Mouse (Mus musculus) heart, embryonic 10.5 days (tissue): ENCODE results near the gene Grtp1. TPM values are rescaled to one million over a fixed set of nuclear protein-coding genes. Genes with fewer than 3 reads are reported as not detected.
A peak's percentile ranks its signal among the peaks of the same experiment; 100 is the strongest.

Experiments
- DNase-seq: peaks from one replicate; pipeline ENCODE4 v3.0.0-alpha.2; 2017; ENCODE audit warnings: low spot score
- H3K27ac ChIP-seq: fragments of 300-500 bp; sonication (generic); 2 replicates; pipeline ENCODE4 v1.5.1; 2016; ENCODE audit warnings: mild to moderate bottlenecking
- H3K27me3 ChIP-seq: fragments of 300-500 bp; sonication (generic); 2 replicates; pipeline ENCODE4 v1.6.1; 2016; ENCODE audit warnings: mild to moderate bottlenecking; ENCODE audit not compliant: poor library complexity, insufficient read depth, severe bottlenecking
- H3K36me3 ChIP-seq: fragments of 300-500 bp; sonication (generic); 2 replicates; pipeline ENCODE4 v1.6.1; 2016; ENCODE audit warnings: mild to moderate bottlenecking, moderate library complexity
- H3K4me1 ChIP-seq: fragments of 300-500 bp; sonication (generic); 2 replicates; pipeline ENCODE4 v1.6.1; 2016; ENCODE audit warnings: mild to moderate bottlenecking
- H3K4me3 ChIP-seq: fragments of 300-500 bp; sonication (generic); 2 replicates; pipeline ENCODE4 v1.5.1; 2016; ENCODE audit warnings: mild to moderate bottlenecking, moderate library complexity
- H3K9me3 ChIP-seq: fragments of 300-500 bp; sonication (generic); 2 replicates; pipeline ENCODE4 v1.6.1; 2016; ENCODE audit warnings: mild to moderate bottlenecking, moderate library complexity
- WGBS: fragments of 180-500 bp; shearing (Covaris S2); methylation state at CpG from one replicate; pipeline ENCODE4 v1.1.7; 2016; 5-methylcytosine and 5-hydroxymethylcytosine counted together
- polyA plus RNA-seq: library from polyadenylated mRNA; unstranded; fragments of >200 nt; fragmentation: Nextera tagmentation; extraction: Ambion mirVana; gene quantifications from 2 replicates; pipeline ENCODE4 v1.2.1, GENCODE M21; 2016

The Grtp1 gene
- polyA plus RNA-seq, 1 experiment from 2014 or later = 30.5 TPM

DNA sequence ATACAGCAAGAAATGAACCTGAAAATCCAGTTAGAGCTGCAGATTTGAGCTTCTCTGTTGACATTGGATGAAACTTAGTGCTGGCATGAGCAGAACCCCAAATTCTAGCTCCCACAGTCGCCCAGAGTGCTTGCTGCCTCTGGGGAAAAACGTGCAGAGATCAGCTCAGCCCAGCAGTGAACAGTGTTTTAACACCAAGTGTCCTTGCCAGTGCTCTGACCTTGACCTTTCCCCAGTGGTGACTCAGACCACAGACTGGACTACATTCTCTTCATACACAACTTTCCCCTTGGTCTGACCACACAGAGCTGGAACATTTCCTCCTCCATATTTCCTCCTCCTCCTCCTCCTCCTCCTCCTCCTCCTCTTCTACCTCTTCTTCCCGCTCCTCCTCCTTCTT is 1.6 kb upstream of the Grtp1 start:
- peaks cover 65% of the 10 kb centered on the region for H3K4me1 ChIP-seq
- H3K27me3 ChIP-seq = peaks cover 41% of the 10 kb centered on the region
- peaks cover 10% of the 10 kb centered on the region; the same call in 1 of the 2 replicates for H3K36me3 ChIP-seq
- WGBS = 41% methylated on average over 3 of the region's 3 CpGs
- peak overlapping the region; percentile 74 for H3K27ac ChIP-seq
- no peaks in the 10 kb centered on the region for H3K9me3 ChIP-seq
- peak overlapping the region; percentile 96 for H3K4me3 ChIP-seq
- DNase-seq = no peak

DNA sequence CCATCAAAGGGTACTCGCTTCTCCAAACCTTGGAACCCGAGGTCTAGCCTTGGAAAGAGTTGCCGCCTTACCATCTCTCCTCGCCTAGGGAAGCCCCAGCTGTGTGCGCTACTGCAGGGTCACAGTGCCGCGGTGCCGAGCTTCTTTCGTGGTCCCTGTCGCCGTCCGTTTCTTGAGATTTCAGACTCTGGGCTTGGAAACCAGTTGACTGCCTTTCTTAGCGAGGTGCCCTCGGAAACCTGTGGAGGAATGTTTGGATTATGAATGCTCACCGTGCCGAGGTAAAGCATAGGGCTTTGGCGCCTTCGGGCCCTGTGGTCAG is 554 bp upstream of the Grtp1 start:
- peaks cover 44% of the 10 kb centered on the region for H3K27me3 ChIP-seq
- no peaks in the 10 kb centered on the region for H3K9me3 ChIP-seq
- H3K36me3 ChIP-seq = peaks cover 12% of the 10 kb centered on the region; the same call in 1 of the 2 replicates
- DNase-seq = no peak
- H3K4me1 ChIP-seq = peaks cover 64% of the 10 kb centered on the region
- peak overlapping the region; percentile 89 for H3K27ac ChIP-seq
- peak overlapping the region; percentile 96 for H3K4me3 ChIP-seq
- WGBS = 3% methylated on average over 18 of the region's 18 CpGs

DNA sequence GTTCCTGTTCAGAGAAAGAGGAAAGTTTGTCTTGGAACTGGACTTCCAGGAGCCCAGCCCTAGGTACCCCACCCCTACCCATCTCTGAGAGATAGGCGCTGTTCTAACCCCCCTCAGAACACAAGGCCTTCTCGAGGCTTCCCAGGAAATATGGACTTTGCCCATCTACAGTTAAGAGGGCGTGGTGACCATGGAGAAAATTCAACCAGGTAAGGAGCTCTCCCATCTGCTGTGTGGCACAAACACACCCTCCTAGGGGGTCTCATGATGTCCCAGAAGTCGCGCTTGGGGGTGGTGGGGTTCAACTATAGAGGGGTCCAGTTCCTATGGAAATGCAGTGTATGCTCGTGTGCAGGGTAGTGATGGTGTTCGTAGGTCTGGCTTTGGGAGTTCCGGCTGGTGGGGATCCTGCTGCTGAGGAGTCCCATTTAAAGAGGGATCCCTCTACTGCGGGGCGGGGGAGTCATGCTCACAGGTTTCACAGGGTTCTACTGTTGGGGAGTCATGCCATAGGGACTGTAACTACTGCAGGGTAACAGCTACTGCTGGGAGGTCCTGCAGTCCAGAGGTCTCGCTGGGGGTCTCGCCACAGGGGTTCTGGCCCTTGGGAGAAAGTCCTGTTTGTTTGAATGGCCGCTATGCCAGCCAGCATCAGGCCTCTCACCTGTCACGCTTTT is 897 bp downstream of the Grtp1 start:
- Histone ChIP-seq H3K27ac (peak overlapping the region; percentile 89; the same call in 1 of the 2 replicates), H3K4me1 (peaks cover 53% of the 10 kb centered on the region), H3K27me3 (peaks cover 48% of the 10 kb centered on the region), H3K36me3 (peaks cover 17% of the 10 kb centered on the region; the same call in 1 of the 2 replicates), H3K4me3 (peak overlapping the region; percentile 96), H3K9me3 (no peaks in the 10 kb centered on the region)
- 27% methylated on average over 14 of the region's 14 CpGs for WGBS
- no peak for DNase-seq

DNA sequence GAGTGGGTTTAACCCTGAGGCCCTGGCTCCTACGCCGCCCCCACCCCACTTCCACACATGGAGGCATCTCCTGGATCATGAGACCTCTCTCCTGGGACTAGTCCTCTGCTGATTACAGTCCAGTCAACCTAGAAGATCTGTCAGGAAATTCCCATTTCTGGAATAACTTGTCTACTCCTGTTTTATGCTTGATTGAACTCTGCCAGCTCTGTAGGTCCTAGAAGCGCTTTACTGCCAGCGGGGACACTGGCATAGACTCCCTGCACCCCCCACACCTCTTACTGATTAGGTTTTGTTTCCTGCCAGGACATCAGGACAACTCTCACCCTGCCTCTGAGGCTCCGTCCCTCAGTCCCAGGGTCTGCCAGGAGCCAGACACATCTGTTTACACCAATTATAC is 2.9 kb downstream of the Grtp1 start:
- no peaks in the 10 kb centered on the region for H3K9me3 ChIP-seq
- H3K36me3 ChIP-seq = peaks cover 13% of the 10 kb centered on the region; the same call in 1 of the 2 replicates
- peaks cover 40% of the 10 kb centered on the region for H3K27me3 ChIP-seq
- no peak overlapping the region for H3K27ac ChIP-seq
- H3K4me3 ChIP-seq = no peak overlapping the region
- WGBS = 91% methylated on average over 5 of the region's 5 CpGs
- no peak for DNase-seq
- peaks cover 40% of the 10 kb centered on the region for H3K4me1 ChIP-seq

DNA sequence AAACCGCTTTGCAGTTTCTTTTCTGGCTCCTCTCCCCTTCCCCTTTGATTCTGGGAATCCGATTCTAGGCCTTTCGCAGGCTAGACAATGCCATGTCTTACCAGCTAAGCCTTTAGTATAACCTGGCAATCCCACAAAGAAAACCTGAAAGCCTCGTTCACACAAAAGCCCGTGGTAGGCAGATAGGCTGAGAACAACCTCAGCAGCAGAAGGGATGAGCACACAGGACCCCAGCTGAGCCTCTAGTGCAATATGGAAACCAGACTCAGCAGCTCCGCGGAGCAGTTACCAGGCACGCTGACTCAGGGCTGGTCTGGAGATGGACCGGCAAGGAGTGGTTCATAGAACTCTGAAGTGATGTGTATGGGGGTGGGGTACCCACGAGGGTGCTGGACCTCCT is 5.6 kb downstream of the Grtp1 start:
- Histone ChIP-seq H3K27me3 (peaks cover 18% of the 10 kb centered on the region), H3K36me3 (peaks cover 20% of the 10 kb centered on the region; the same call in 1 of the 2 replicates), H3K27ac (no peak overlapping the region; the same call in 1 of the 2 replicates), H3K9me3 (no peaks in the 10 kb centered on the region), H3K4me3 (no peak overlapping the region), H3K4me1 (peaks cover 23% of the 10 kb centered on the region)
- 52% methylated on average over 10 of the region's 10 CpGs for WGBS
- DNase-seq = no peak

GRCm38 (mm10) chr8:13190235-13190634 is 10.2 kb downstream of the Grtp1 start:
- DNase-seq = no peak
- Histone ChIP-seq H3K27me3 (no peaks in the 10 kb centered on the region), H3K4me1 (no peaks in the 10 kb centered on the region), H3K27ac (no peak overlapping the region), H3K36me3 (peaks cover 53% of the 10 kb centered on the region), H3K9me3 (no peaks in the 10 kb centered on the region), H3K4me3 (no peak overlapping the region)
- 90% methylated on average over 8 of the region's 8 CpGs for WGBS

- Histone ChIP-seq H3K4me1 (no peaks in the 10 kb centered on the region), H3K27ac (no peak overlapping the region), H3K9me3 (no peaks in the 10 kb centered on the region), H3K27me3 (no peaks in the 10 kb centered on the region), H3K36me3 (peaks cover 63% of the 10 kb centered on the region), H3K4me3 (no peak overlapping the region)
- WGBS = 79% methylated on average over 1 of the region's 1 CpGs
- no peak for DNase-seq
Measured at GRCm38 (mm10) chr8:13188857-13189256, 11.6 kb downstream of the Grtp1 start.

GRCm38 (mm10) chr8:13188052-13188555 is 12.3 kb downstream of the Grtp1 start:
- H3K27ac ChIP-seq = no peak overlapping the region
- no peaks in the 10 kb centered on the region for H3K27me3 ChIP-seq
- no peak for DNase-seq
- H3K36me3 ChIP-seq = peaks cover 63% of the 10 kb centered on the region
- no peaks in the 10 kb centered on the region for H3K4me1 ChIP-seq
- no peaks in the 10 kb centered on the region for H3K9me3 ChIP-seq
- WGBS = 91% methylated on average over 13 of the region's 13 CpGs
- no peak overlapping the region for H3K4me3 ChIP-seq

GRCm38 (mm10) chr8:13187638-13188037 is 12.8 kb downstream of the Grtp1 start:
- Histone ChIP-seq H3K36me3 (peaks cover 64% of the 10 kb centered on the region), H3K9me3 (no peaks in the 10 kb centered on the region), H3K27me3 (no peaks in the 10 kb centered on the region), H3K27ac (no peak overlapping the region), H3K4me3 (no peak overlapping the region), H3K4me1 (0 out of 2 replicates have a peak, but pooled peaks cover under 1% of the 10 kb centered on the region)
- no peak for DNase-seq
- 76% methylated on average over 7 of the region's 7 CpGs for WGBS

- no peak for DNase-seq
- Histone ChIP-seq H3K9me3 (no peaks in the 10 kb centered on the region), H3K36me3 (peaks cover 61% of the 10 kb centered on the region), H3K27me3 (no peaks in the 10 kb centered on the region), H3K27ac (no peak overlapping the region), H3K4me3 (no peak overlapping the region), H3K4me1 (peaks cover 4% of the 10 kb centered on the region; the same call in 1 of the 2 replicates)
- 75% methylated on average over 9 of the region's 9 CpGs for WGBS
Measured at GRCm38 (mm10) chr8:13187229-13187628, 13.2 kb downstream of the Grtp1 start.

GRCm38 (mm10) chr8:13186819-13187218 is 13.6 kb downstream of the Grtp1 start:
- H3K4me3 ChIP-seq = no peak overlapping the region
- H3K27ac ChIP-seq = no peak overlapping the region
- no peaks in the 10 kb centered on the region for H3K9me3 ChIP-seq
- 84% methylated on average over 8 of the region's 8 CpGs for WGBS
- DNase-seq = no peak
- peaks cover 57% of the 10 kb centered on the region for H3K36me3 ChIP-seq
- H3K27me3 ChIP-seq = no peaks in the 10 kb centered on the region
- peaks cover 8% of the 10 kb centered on the region for H3K4me1 ChIP-seq

GRCm38 (mm10) chr8:13181691-13181976 is 18.8 kb downstream of the Grtp1 start:
- Histone ChIP-seq H3K9me3 (no peaks in the 10 kb centered on the region), H3K4me1 (peaks cover 30% of the 10 kb centered on the region), H3K36me3 (peaks cover 53% of the 10 kb centered on the region), H3K4me3 (no peak overlapping the region), H3K27me3 (no peaks in the 10 kb centered on the region), H3K27ac (peak overlapping the region; percentile 72)
- 25% methylated on average over 2 of the region's 2 CpGs for WGBS
- DNase-seq = no peak

DNA sequence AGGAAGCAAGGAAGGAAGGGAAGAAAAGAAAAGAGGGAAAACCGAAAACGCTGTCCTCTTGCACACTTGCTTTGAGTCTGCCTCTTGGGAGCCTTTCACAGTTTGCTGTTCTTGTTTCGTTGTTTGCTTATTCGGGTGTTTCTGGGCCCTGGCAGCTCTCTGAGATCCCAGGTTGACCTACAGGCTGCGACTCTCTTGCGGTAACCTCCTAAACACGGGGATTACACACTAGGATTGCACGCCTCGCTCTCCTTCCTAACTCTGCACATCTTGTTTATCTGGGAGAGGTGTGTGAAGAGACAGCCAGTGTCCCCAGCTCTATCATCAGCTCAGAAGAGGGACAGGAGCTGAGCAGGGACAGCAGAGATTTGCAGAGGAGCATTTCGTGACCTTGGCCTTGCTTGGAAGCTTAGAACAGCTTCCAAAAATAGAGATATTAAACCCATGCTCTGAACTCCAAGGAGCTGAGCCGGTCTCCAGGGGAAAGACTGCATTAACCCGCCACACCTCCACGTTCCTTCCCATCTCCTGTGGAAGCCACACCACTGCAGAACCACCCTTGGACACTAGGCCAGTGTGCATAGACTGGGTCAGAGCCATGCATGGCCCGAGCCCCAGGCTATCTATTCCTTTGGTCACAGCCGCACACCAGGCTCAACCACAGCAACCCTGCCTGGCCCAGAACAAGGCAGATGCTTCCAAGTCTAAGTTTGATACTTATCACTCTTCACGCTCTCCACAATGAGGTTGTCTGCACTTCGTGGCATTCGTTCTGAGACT is 19.3 kb downstream of the Grtp1 start:
- Histone ChIP-seq H3K27me3 (no peaks in the 10 kb centered on the region), H3K9me3 (no peaks in the 10 kb centered on the region), H3K4me3 (no peak overlapping the region), H3K36me3 (peaks cover 54% of the 10 kb centered on the region), H3K27ac (peak overlapping the region; percentile 72), H3K4me1 (peaks cover 30% of the 10 kb centered on the region)
- WGBS = 46% methylated on average over 18 of the region's 18 CpGs
- no peak for DNase-seq
